Mouse (Mus musculus): Measurements from ENCODE around the gene Rorc. TPM values are rescaled to one million over a fixed set of nuclear protein-coding genes. Genes with fewer than 3 reads are reported as not detected.

Gene Rorc
- polyA plus RNA-seq, 1 experiment = not detected

GRCm38 (mm10) chr3:94373090-94373489, 496 bp downstream of the Rorc start:
- Histone ChIP-seq H3K9me3 (ENCODE audit: control insufficient read depth, low read length) (no peaks in the 10 kb centered on the region), H3K4me1 (ENCODE audit: control insufficient read depth) (no peaks in the 10 kb centered on the region; the same call in 1 of the 2 replicates), H3K36me3 (ENCODE audit: control insufficient read depth) (no peaks in the 10 kb centered on the region), H3K4me3 (replicated peaks) (peak overlapping the region; percentile 14), H3K27me3 (ENCODE audit: control insufficient read depth) (peaks cover 4% of the 10 kb centered on the region)
- TF ChIP-seq GATA1 (IDR thresholded peaks at IDR 0.05; ENCODE audit: low read length) = no peak

GRCm38 (mm10) chr3:94373597-94374011, 1.0 kb downstream of the Rorc start:
- no peaks in the 10 kb centered on the region; the same call in 1 of the 2 replicates for H3K4me1 ChIP-seq (ENCODE audit: control insufficient read depth)
- TF ChIP-seq GATA1 (IDR thresholded peaks at IDR 0.05; ENCODE audit: low read length) (no peak), TAL1 (IDR thresholded peaks at IDR 0.05; ENCODE audit: low read length) (no peak)
- no peak overlapping the region for H3K4me3 ChIP-seq (replicated peaks)
- H3K9me3 ChIP-seq (ENCODE audit: control insufficient read depth, low read length) = no peaks in the 10 kb centered on the region
- no peaks in the 10 kb centered on the region for H3K36me3 ChIP-seq (ENCODE audit: control insufficient read depth)
- peaks cover 4% of the 10 kb centered on the region for H3K27me3 ChIP-seq (ENCODE audit: control insufficient read depth)

GRCm38 (mm10) chr3:94374636-94375035, 2.0 kb downstream of the Rorc start:
- TF ChIP-seq GATA1 (IDR thresholded peaks at IDR 0.05; ENCODE audit: low read length) = no peak
- H3K27me3 ChIP-seq (ENCODE audit: control insufficient read depth) = peaks cover 4% of the 10 kb centered on the region

GRCm38 (mm10) chr3:94375146-94375545, 2.6 kb downstream of the Rorc start:
- Histone ChIP-seq H3K36me3 (ENCODE audit: control insufficient read depth) (no peaks in the 10 kb centered on the region), H3K4me1 (ENCODE audit: control insufficient read depth) (no peaks in the 10 kb centered on the region; the same call in 1 of the 2 replicates), H3K9me3 (ENCODE audit: control insufficient read depth, low read length) (no peaks in the 10 kb centered on the region), H3K27me3 (ENCODE audit: control insufficient read depth) (peaks cover 4% of the 10 kb centered on the region), H3K4me3 (replicated peaks) (no peak overlapping the region)
- no peak for TF ChIP-seq TAL1 (IDR thresholded peaks at IDR 0.05; ENCODE audit: low read length)
- TF ChIP-seq GATA1 (IDR thresholded peaks at IDR 0.05; ENCODE audit: low read length) = no peak

More at GRCm38 (mm10) chr3:94374636-94375035, 2.0 kb downstream of the Rorc start:
- H3K36me3 ChIP-seq (ENCODE audit: control insufficient read depth) = no peaks in the 10 kb centered on the region
- no peak overlapping the region for H3K4me3 ChIP-seq (replicated peaks)
- H3K4me1 ChIP-seq (ENCODE audit: control insufficient read depth) = no peaks in the 10 kb centered on the region; the same call in 1 of the 2 replicates
- no peaks in the 10 kb centered on the region for H3K9me3 ChIP-seq (ENCODE audit: control insufficient read depth, low read length)

GRCm38 (mm10) chr3:94375861-94376260, 3.3 kb downstream of the Rorc start:
- no peaks in the 10 kb centered on the region for H3K9me3 ChIP-seq (ENCODE audit: control insufficient read depth, low read length)
- TF ChIP-seq TAL1 (IDR thresholded peaks at IDR 0.05; ENCODE audit: low read length) (no peak), GATA1 (IDR thresholded peaks at IDR 0.05; ENCODE audit: low read length) (no peak)
- H3K27me3 ChIP-seq (ENCODE audit: control insufficient read depth) = peaks cover 4% of the 10 kb centered on the region
- no peaks in the 10 kb centered on the region for H3K36me3 ChIP-seq (ENCODE audit: control insufficient read depth)
- no peak overlapping the region for H3K4me3 ChIP-seq (replicated peaks)
- no peaks in the 10 kb centered on the region; the same call in 1 of the 2 replicates for H3K4me1 ChIP-seq (ENCODE audit: control insufficient read depth)

- Histone ChIP-seq H3K36me3 (ENCODE audit: control insufficient read depth) (no peaks in the 10 kb centered on the region), H3K9me3 (ENCODE audit: control insufficient read depth, low read length) (no peaks in the 10 kb centered on the region), H3K4me3 (replicated peaks) (no peak overlapping the region), H3K27me3 (ENCODE audit: control insufficient read depth) (peaks cover 4% of the 10 kb centered on the region), H3K4me1 (ENCODE audit: control insufficient read depth) (no peaks in the 10 kb centered on the region; the same call in 1 of the 2 replicates)
- no peak for TF ChIP-seq GATA1 (IDR thresholded peaks at IDR 0.05; ENCODE audit: low read length)
- TF ChIP-seq TAL1 (IDR thresholded peaks at IDR 0.05; ENCODE audit: low read length) = no peak
Measured at GRCm38 (mm10) chr3:94377028-94377923, 4.7 kb downstream of the Rorc start.

GRCm38 (mm10) chr3:94379831-94380510, 7.4 kb downstream of the Rorc start:
- no peaks in the 10 kb centered on the region for H3K27me3 ChIP-seq (ENCODE audit: control insufficient read depth)
- H3K4me3 ChIP-seq (replicated peaks) = no peak overlapping the region
- H3K36me3 ChIP-seq (ENCODE audit: control insufficient read depth) = no peaks in the 10 kb centered on the region
- TF ChIP-seq GATA1 (IDR thresholded peaks at IDR 0.05; ENCODE audit: low read length) (no peak), TAL1 (IDR thresholded peaks at IDR 0.05; ENCODE audit: low read length) (no peak)
- H3K4me1 ChIP-seq (ENCODE audit: control insufficient read depth) = no peaks in the 10 kb centered on the region
- H3K9me3 ChIP-seq (ENCODE audit: control insufficient read depth, low read length) = no peaks in the 10 kb centered on the region

- TF ChIP-seq TAL1 (IDR thresholded peaks at IDR 0.05; ENCODE audit: low read length) (no peak), GATA1 (IDR thresholded peaks at IDR 0.05; ENCODE audit: low read length) (no peak)
- Histone ChIP-seq H3K4me3 (replicated peaks) (no peak overlapping the region), H3K4me1 (ENCODE audit: control insufficient read depth) (no peaks in the 10 kb centered on the region), H3K36me3 (ENCODE audit: control insufficient read depth) (no peaks in the 10 kb centered on the region), H3K9me3 (ENCODE audit: control insufficient read depth, low read length) (no peaks in the 10 kb centered on the region), H3K27me3 (ENCODE audit: control insufficient read depth) (no peaks in the 10 kb centered on the region)
Measured at GRCm38 (mm10) chr3:94382308-94382707, 9.7 kb downstream of the Rorc start.

GRCm38 (mm10) chr3:94383476-94383875, 10.9 kb downstream of the Rorc start:
- no peaks in the 10 kb centered on the region for H3K9me3 ChIP-seq (ENCODE audit: control insufficient read depth, low read length)
- H3K4me3 ChIP-seq (replicated peaks) = no peak overlapping the region
- TF ChIP-seq TAL1 (IDR thresholded peaks at IDR 0.05; ENCODE audit: low read length) = no peak
- TF ChIP-seq GATA1 (IDR thresholded peaks at IDR 0.05; ENCODE audit: low read length) = no peak
- no peaks in the 10 kb centered on the region for H3K4me1 ChIP-seq (ENCODE audit: control insufficient read depth)
- no peaks in the 10 kb centered on the region for H3K27me3 ChIP-seq (ENCODE audit: control insufficient read depth)
- no peaks in the 10 kb centered on the region for H3K36me3 ChIP-seq (ENCODE audit: control insufficient read depth)
